Comparison of ENCODE assay signal across 7 mouse cellular contexts in the genomic region with DNA sequence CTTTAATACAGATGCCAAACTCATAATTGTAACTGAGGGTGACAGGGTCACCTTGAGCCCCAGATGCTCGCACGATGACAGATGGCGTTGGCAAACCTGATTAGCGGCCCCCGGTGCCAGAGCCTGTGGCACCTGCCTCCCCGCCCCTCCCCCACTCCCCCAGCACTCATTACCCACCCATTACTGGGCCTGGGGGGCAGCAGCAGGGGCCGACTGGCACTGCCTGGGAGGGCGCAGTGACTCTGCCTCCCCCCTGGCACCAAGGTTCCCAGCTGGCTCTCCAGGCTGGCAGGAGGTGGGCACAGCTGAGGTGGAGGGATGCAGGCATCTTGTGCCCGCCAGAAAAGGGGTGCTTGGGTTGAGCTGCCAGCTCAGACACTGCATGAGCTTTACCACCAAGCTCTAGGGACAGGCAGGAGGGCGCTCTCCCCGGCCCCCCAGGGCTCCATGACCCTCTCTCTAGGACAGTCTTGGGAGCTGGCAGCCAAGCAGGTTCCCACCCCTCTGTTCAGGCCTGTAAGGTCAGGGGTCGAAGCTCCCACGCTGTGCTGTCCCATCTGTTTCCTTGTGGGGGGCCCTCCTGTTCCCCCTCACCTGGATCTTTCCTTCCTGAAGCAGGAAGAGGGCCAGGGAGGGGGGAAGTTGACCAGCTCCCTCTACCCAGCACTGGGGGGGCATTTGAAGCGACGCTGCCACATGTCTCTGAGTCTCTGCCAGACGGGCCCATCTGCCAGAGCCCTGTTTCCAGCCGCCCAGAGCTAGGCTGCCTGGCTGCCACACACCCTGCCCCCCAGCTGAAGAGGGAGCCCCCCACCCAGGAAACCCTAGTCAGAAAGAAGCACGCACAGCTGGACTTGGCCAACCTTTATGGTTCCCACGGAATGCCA. TPM values are rescaled to one million over a fixed set of nuclear protein-coding genes. Genes with fewer than 3 reads are reported as not detected.
DNase-seq lines count a peak whose midpoint lies in the region; ATAC-seq lines count a peak whose summit lies in the region.

No protein-coding gene starts in this region.

- 44% methylated on average over 18 of the region's 19 CpGs for WGBS in limb, embryonic 15.5 days

- peaks cover 4% of the 10 kb centered on the region for H3K27me3 ChIP-seq in limb, embryonic 15.5 days

- no peaks in the 10 kb centered on the region for H3K9me3 ChIP-seq in limb, embryonic 15.5 days

- no peak overlapping the region for H3K4me3 ChIP-seq in limb, embryonic 15.5 days

- no peak overlapping the region for H3K9ac ChIP-seq in limb, embryonic 15.5 days

- H3K36me3 ChIP-seq in limb, embryonic 15.5 days, result no peaks in the 10 kb centered on the region

- H3K27ac ChIP-seq in limb, embryonic 15.5 days, result peak overlapping the region; percentile 24; the same call in 1 of the 2 replicates

- no peak overlapping the region for H3K4me2 ChIP-seq in limb, embryonic 15.5 days

- H3K4me1 ChIP-seq in limb, embryonic 15.5 days, result peaks cover 32% of the 10 kb centered on the region

- peak; percentile 70 for DNase-seq in layer of hippocampus, postnatal 14 days (ENCODE audit: low spot score in 2 of 2)
- DNase-seq in layer of hippocampus, postnatal 25 days (ENCODE audit: extremely low spot score in 1 of 2, low spot score in 1 of 2), result no peak
- DNase-seq in cerebellum, adult 11 months, result peak; percentile 66
- DNase-seq in embryo, embryonic 11 days, result no peak
- DNase-seq in spleen, postnatal 14 days (ENCODE audit: low spot score in 2 of 2), result no peak

- ATAC-seq in erythroblast, adult 5-6 weeks (replicated peaks; ENCODE audit: low FRiP score, poor library complexity, severe bottlenecking), result peak; percentile 7
- 0 out of 2 replicates have a peak, but pooled peaks have one; percentile 1 for ATAC-seq in limb, embryonic 15.5 days (ENCODE audit: insufficient number of reproducible peaks, low FRiP score, low TSS enrichment, low read depth)

RNA-seq across cellular contexts. Expression of gene Dand5, which starts 7.8 kb away (rescaled TPM):
- 1 to 10 TPM; 7.4 to 8.6 TPM for total RNA-seq in layer of hippocampus, postnatal 14 days (2021)
- 10 to 100 TPM in 1 of 2 experiments, 1 to 10 TPM in 1; 9.3 to 10.6 TPM for total RNA-seq in layer of hippocampus, postnatal 25 days (2021)
- 2.3 TPM in 1 of 2 replicates, not detected in the other for total RNA-seq in erythroblast, adult 5-6 weeks (2015; ENCODE audit: low replicate concordance)
- total RNA-seq in erythroblast, adult 5-6 weeks (2017; ENCODE audit: low replicate concordance), result 2.3 and 3.9 TPM in 2 replicates
- polyA plus RNA-seq in limb, embryonic 15.5 days (2015; fragmentation: Nextera tagmentation; extraction: Ambion mirVana), result 7.5 and 8.0 TPM in 2 replicates

RNA-seq across cellular contexts. Expression of gene Nfix, which starts 14.7 kb away (rescaled TPM):
- 100 to 1,000 TPM; 519 to 562 TPM for total RNA-seq in layer of hippocampus, postnatal 14 days (2021)
- 100 to 1,000 TPM; 406 to 477 TPM for total RNA-seq in layer of hippocampus, postnatal 25 days (2021)
- total RNA-seq in erythroblast, adult 5-6 weeks (2015; ENCODE audit: low replicate concordance), result 19.0 and 24.5 TPM in 2 replicates
- 7.9 and 14.1 TPM in 2 replicates for total RNA-seq in erythroblast, adult 5-6 weeks (2017; ENCODE audit: low replicate concordance)
- 87.0 and 100 TPM in 2 replicates for polyA plus RNA-seq in limb, embryonic 15.5 days (2015; fragmentation: Nextera tagmentation; extraction: Ambion mirVana)

RNA-seq across cellular contexts. Expression of gene Gadd45gip1, which starts 16.5 kb away (rescaled TPM):
- total RNA-seq in layer of hippocampus, postnatal 14 days (2021), result 10 to 100 TPM; 19.4 to 20.4 TPM
- 10 to 100 TPM; 23.7 to 27.3 TPM for total RNA-seq in layer of hippocampus, postnatal 25 days (2021)
- 4.4 and 5.9 TPM in 2 replicates for total RNA-seq in erythroblast, adult 5-6 weeks (2015; ENCODE audit: low replicate concordance)
- 7.4 and 7.7 TPM in 2 replicates for total RNA-seq in erythroblast, adult 5-6 weeks (2017; ENCODE audit: low replicate concordance)
- polyA plus RNA-seq in limb, embryonic 15.5 days (2015; fragmentation: Nextera tagmentation; extraction: Ambion mirVana), result 44.7 and 45.6 TPM in 2 replicates

RNA-seq across cellular contexts. Expression of gene Rad23a, which starts 25.7 kb away (rescaled TPM):
- 10 to 100 TPM; 59.4 to 64.8 TPM for total RNA-seq in layer of hippocampus, postnatal 14 days (2021)
- total RNA-seq in layer of hippocampus, postnatal 25 days (2021), result 10 to 100 TPM; 67.0 to 69.7 TPM
- total RNA-seq in erythroblast, adult 5-6 weeks (2015; ENCODE audit: low replicate concordance), result 379 and 406 TPM in 2 replicates
- total RNA-seq in erythroblast, adult 5-6 weeks (2017; ENCODE audit: low replicate concordance), result 572 and 669 TPM in 2 replicates
- polyA plus RNA-seq in limb, embryonic 15.5 days (2015; fragmentation: Nextera tagmentation; extraction: Ambion mirVana), result 102 and 122 TPM in 2 replicates

RNA-seq across cellular contexts. Expression of gene Calr, which starts 31.9 kb away (rescaled TPM):
- total RNA-seq in layer of hippocampus, postnatal 14 days (2021), result 100 to 1,000 TPM; 453 to 590 TPM
- total RNA-seq in layer of hippocampus, postnatal 25 days (2021), result 100 to 1,000 TPM; 473 to 552 TPM
- total RNA-seq in erythroblast, adult 5-6 weeks (2015; ENCODE audit: low replicate concordance), result 255 and 289 TPM in 2 replicates
- total RNA-seq in erythroblast, adult 5-6 weeks (2017; ENCODE audit: low replicate concordance), result 800 and 908 TPM in 2 replicates
- 1,060 and 1,089 TPM in 2 replicates for polyA plus RNA-seq in limb, embryonic 15.5 days (2015; fragmentation: Nextera tagmentation; extraction: Ambion mirVana)

Comparison
In these comparisons a context has a peak if more than half of its experiments do, and no peak if none do; other contexts are left out.
1. DNase-seq: peak in layer of hippocampus, postnatal 14 days (2 of 2) and cerebellum, adult 11 months (single experiment); none in layer of hippocampus, postnatal 25 days (0 of 2), embryo, embryonic 11 days (single experiment) and spleen, postnatal 14 days (0 of 2).
2. RNA of gene Nfix, which starts 14.7 kb away (total RNA-seq): 519 to 562 TPM in layer of hippocampus, postnatal 14 days and 406 to 477 TPM in layer of hippocampus, postnatal 25 days; 7.9 to 24.5 TPM in erythroblast, adult 5-6 weeks; every median in the first group is over 10 times any median in the second.